Mouse (Mus musculus) Patski (cell line): ENCODE results near the gene Acsbg1. TPM values are rescaled to one million over a fixed set of nuclear protein-coding genes. Genes with fewer than 3 reads are reported as not detected.
"Not testable (repeated sequence)": the region's sequence is repeated elsewhere in the genome, so short reads cannot be mapped to it uniquely, and the experiment has no call there.

Experiments used
- ATAC-seq: fragments of 100-300 bp; one replicate; pipeline ENCODE4 v1.8.0; 2021
- CTCF ChIA-PET: fragments of 350-600 bp; sonication (Branson Sonifier 250); formaldehyde crosslinking; loops from one replicate; lab custom pipeline; 2022; ENCODE audit warnings: inconsistent platforms; lab: Charles Lee
- POLR2A ChIA-PET: fragments of 350-600 bp; sonication (Branson Sonifier 250); formaldehyde crosslinking; loops from one replicate; lab custom pipeline; 2022; ENCODE audit warnings: antibody characterized with exemption, inconsistent platforms; lab: Charles Lee
- DNase-seq: peaks from one replicate; pipeline ENCODE4 v3.0.0-alpha.2; 2011; ENCODE audit warnings: low read depth, low spot score
- H3K27me3 ChIP-seq: fragments of 371-371 bp; one replicate; pipeline ENCODE4 v1.5.1; 2021
- CTCF ChIP-seq: fragments of 100-300 bp; IDR thresholded peaks from one replicate; pipeline ENCODE4 v1.5.1; 2021
- in situ Hi-C: fragments of 300-500 bp; cut with MboI; formaldehyde crosslinking; loops from 3 replicates; pipeline ENCODE4 v1.11.1; 2018; ENCODE audit warnings: low pct_unique_long_range_greater_than_20kb, mixed read lengths
- polyA plus RNA-seq: library from polyadenylated mRNA; unstranded; gene quantifications from one replicate; pipeline ENCODE4 v1.2.3, GENCODE M21; 2021

Gene Acsbg1
- polyA plus RNA-seq, 1 experiment from 2014 or later, result 1.9 TPM

GRCm38 (mm10) chr9:54586199-54587061, 75.2 kb downstream of the Acsbg1 start, which contains the start of gene Idh3a:
Gene Idh3a (plus strand): TSS chr9:54586334.
- TF ChIP-seq CTCF, result no peak
- CTCF ChIA-PET, result interaction anchor here (1.0 kb wide), 1 partner anchor 9 kb away, joined by 3 read pairs; no protein-coding TSS in a partner anchor
- in situ Hi-C loops, result no loop called here
- H3K27me3 ChIP-seq, result no peaks in the 10 kb centered on the region
- DNase-seq (peak; percentile 72), ATAC-seq (peak; percentile 99)
- POLR2A ChIA-PET, result interaction anchor here (1.2 kb wide), 1 partner anchor 12 kb away, joined by 3 read pairs; no protein-coding TSS in a partner anchor

- H3K27me3 ChIP-seq, result no peaks in the 10 kb centered on the region
- in situ Hi-C loops, result no loop called here
- DNase-seq (no peak), ATAC-seq (no peak)
- TF ChIP-seq CTCF, result no peak
- CTCF ChIA-PET, result interaction anchor here (1.0 kb wide), 1 partner anchor 9 kb away, joined by 3 read pairs; no protein-coding TSS in a partner anchor
- POLR2A ChIA-PET, result no interaction called here
Observed at GRCm38 (mm10) chr9:54585839-54586198, 75.9 kb downstream of the Acsbg1 start.

GRCm38 (mm10) chr9:54584127-54584526, 77.5 kb downstream of the Acsbg1 start:
- CTCF ChIA-PET, result interaction anchor here (1.4 kb wide), 1 partner anchor 10 kb away, joined by 3 read pairs; no protein-coding TSS in a partner anchor
- in situ Hi-C loops, H3K27me3 ChIP-seq, POLR2A ChIA-PET, DNase-seq, ATAC-seq: not testable (repeated sequence)

GRCm38 (mm10) chr9:54583712-54584111, 78.0 kb downstream of the Acsbg1 start:
- in situ Hi-C loops, result no loop called here
- no peak for ATAC-seq
- no peak for TF ChIP-seq CTCF
- H3K27me3 ChIP-seq, result no peaks in the 10 kb centered on the region
- no peak for DNase-seq
- POLR2A ChIA-PET, result no interaction called here
- CTCF ChIA-PET, result interaction anchor here (1.4 kb wide), 1 partner anchor 9 kb away, joined by 3 read pairs; no protein-coding TSS in a partner anchor

GRCm38 (mm10) chr9:54571130-54571839, 90.4 kb downstream of the Acsbg1 start:
- in situ Hi-C loops, result no loop called here
- POLR2A ChIA-PET, result no interaction called here
- DNase-seq (no peak), ATAC-seq (no peak)
- TF ChIP-seq CTCF, result no peak
- CTCF ChIA-PET, result no interaction called here
- peaks cover 5% of the 10 kb centered on the region for H3K27me3 ChIP-seq

- no peak for DNase-seq
- H3K27me3 ChIP-seq, result no peaks in the 10 kb centered on the region
- ChIA-PET POLR2A (no interaction called here), CTCF (no interaction called here)
- no peak for TF ChIP-seq CTCF
- in situ Hi-C loops, result no loop called here
- ATAC-seq, result no peak
Observed at GRCm38 (mm10) chr9:54568732-54569131, 92.9 kb downstream of the Acsbg1 start.

GRCm38 (mm10) chr9:54566958-54567357, 94.7 kb downstream of the Acsbg1 start:
- ChIA-PET POLR2A (no interaction called here), CTCF (no interaction called here)
- TF ChIP-seq CTCF, result no peak
- no peaks in the 10 kb centered on the region for H3K27me3 ChIP-seq
- in situ Hi-C loops, result no loop called here
- no peak for ATAC-seq
- no peak for DNase-seq

GRCm38 (mm10) chr9:54560831-54561601, 100.7 kb downstream of the Acsbg1 start:
- TF ChIP-seq CTCF, result no peak
- H3K27me3 ChIP-seq, result no peaks in the 10 kb centered on the region
- DNase-seq, result no peak
- POLR2A ChIA-PET, result no interaction called here
- in situ Hi-C loops, result no loop called here
- no peak for ATAC-seq
- CTCF ChIA-PET, result interaction anchor here (0.8 to 2.0 kb wide), 2 partner anchors 13 to 29 kb away, joined by 3 to 7 read pairs; no protein-coding TSS in a partner anchor

- in situ Hi-C loops, result no loop called here
- no peaks in the 10 kb centered on the region for H3K27me3 ChIP-seq
- ATAC-seq (peak; percentile 91), DNase-seq (no peak)
- POLR2A ChIA-PET, result interaction anchor here (1.4 kb wide), 1 partner anchor 15 kb away, joined by 3 read pairs; no protein-coding TSS in a partner anchor
- CTCF ChIA-PET, result interaction anchor here (0.8 to 1.5 kb wide), 3 partner anchors 12 to 54 kb away, joined by 3 to 5 read pairs (median 3); no protein-coding TSS in a partner anchor
- peak; percentile 46 for TF ChIP-seq CTCF
Observed at GRCm38 (mm10) chr9:54559771-54560471, 101.7 kb downstream of the Acsbg1 start, which contains the start of gene Cib2. Gene Cib2 (minus strand): TSS chr9:54560218.
